Mouse (Mus musculus): Measurements from ENCODE around the gene Nsdhl. TPM values are rescaled to one million over a fixed set of nuclear protein-coding genes. Genes with fewer than 3 reads are reported as not detected.

The Nsdhl gene
- 14.3 and 15.7 TPM in 2 replicates for polyA plus RNA-seq (2015; fragmentation: Nextera tagmentation; extraction: Ambion mirVana)

DNA sequence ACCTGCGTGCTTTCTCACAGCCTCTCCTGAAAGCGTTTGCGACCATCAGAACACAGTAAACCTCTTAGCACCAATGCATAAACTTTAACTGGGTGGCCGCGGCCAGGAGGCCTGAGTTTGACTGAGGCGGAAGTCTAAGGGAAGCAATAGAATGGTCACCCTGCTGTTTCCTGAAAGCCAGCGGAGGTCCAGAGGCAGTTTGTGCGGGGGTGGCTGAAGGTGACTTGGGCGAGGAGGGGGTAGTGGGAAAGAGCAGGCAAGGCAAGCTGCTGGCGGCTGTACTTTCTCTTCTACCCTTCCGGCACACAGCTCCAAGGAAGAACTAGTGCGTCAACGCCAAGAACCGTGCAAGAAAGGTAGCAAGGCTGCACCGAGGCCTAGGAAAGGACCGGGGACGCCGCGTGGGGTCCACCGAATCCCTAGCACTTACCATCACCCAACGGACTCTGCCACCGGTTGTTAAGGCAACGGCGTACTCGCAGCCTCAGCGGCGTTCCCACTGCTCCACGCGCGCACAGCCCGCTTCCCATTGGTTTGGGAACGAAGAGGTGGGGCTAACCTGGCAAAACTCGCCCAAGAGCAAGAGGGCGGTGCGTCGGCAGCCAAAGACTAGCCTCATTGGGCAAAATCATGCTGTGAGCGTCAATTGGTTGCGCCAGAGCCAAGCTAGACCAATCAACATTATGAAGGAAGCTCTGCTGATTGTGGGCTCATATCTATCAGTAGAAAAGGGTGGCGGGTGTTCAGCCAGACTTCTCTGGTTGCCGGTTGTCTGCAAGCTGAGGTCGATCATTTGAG, at the start of gene Nsdhl, which contains the start of gene Cetn2:
Gene Nsdhl (plus strand): TSS at position 674 of the 798 bp plus-strand sequence.
Gene Cetn2 (minus strand): TSS at position 528 of the 798 bp plus-strand sequence.

DNA sequence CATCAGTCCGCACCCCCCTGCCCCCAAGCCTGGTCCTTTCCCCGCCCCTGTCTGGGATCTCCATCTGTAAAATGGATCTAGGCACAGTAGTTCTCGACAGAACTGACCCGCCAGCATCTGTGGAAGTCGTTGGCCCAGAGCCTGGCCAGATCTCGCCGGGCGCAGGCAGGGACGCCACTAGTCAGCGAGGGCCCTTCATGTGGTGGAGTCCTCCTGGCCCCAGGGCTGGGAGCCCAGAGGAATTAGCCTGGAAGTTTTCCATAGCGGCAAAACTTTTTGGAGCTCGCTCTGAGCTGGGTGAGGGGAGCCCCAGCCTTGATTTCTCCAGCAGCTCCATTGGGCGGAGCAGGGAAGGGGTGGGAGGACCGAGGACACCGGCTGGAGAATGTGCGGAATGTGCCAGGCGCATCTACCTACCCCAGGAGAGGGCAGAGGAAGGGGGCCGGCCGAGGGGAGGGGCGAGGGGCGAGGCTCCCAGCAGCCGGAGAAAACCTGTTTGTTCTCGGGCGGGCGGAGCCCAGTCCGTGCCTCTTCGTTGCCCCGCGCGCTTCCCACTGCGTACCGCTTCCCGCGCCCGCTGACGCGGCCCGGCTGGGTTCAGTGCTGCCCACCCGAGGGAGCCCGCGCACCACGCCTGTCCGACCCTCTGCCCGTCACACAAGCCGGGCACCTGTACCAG, 68.6 kb downstream of the Nsdhl start, which contains the start of gene Zfp185:
Gene Zfp185 (plus strand): TSS at position 499 of the 679 bp plus-strand sequence.

Small RNA genes within 50 kb of the gene (microRNA-seq; reads per million reads assigned to microRNA genes)
- 2.5 reads per million for gene Mir2137 (ENCODE audit: borderline replicate concordance, insufficient number of aligned reads)

Other genes starting within 250 kb of the Nsdhl start
- gene Gabrq, start 93.4 kb upstream of the Nsdhl start, polyA plus RNA-seq (2015; fragmentation: Nextera tagmentation; extraction: Ambion mirVana) = 0.30 and 0.44 TPM in 2 replicates
- gene Cetn2, start 146 bp upstream of the Nsdhl start, polyA plus RNA-seq (2015; fragmentation: Nextera tagmentation; extraction: Ambion mirVana) = 102 and 113 TPM in 2 replicates
- gene Zfp185, start 68.8 kb downstream of the Nsdhl start, polyA plus RNA-seq (2015; fragmentation: Nextera tagmentation; extraction: Ambion mirVana) = 5.5 and 6.3 TPM in 2 replicates
- 0.05 TPM in 1 of 2 replicates, not detected in the other for gene Pnma5, start 118.5 kb downstream of the Nsdhl start, polyA plus RNA-seq (2015; fragmentation: Nextera tagmentation; extraction: Ambion mirVana)
- 0.46 and 0.48 TPM in 2 replicates for gene Pnma3, start 146.2 kb downstream of the Nsdhl start, polyA plus RNA-seq (2015; fragmentation: Nextera tagmentation; extraction: Ambion mirVana)
- 1.5 and 1.6 TPM in 2 replicates for gene Xlr4a, start 163.9 kb downstream of the Nsdhl start, polyA plus RNA-seq (2015; fragmentation: Nextera tagmentation; extraction: Ambion mirVana)
- gene Xlr3a, start 178.5 kb downstream of the Nsdhl start, polyA plus RNA-seq (2015; fragmentation: Nextera tagmentation; extraction: Ambion mirVana) = 1.9 and 3.3 TPM in 2 replicates
- gene Gm14685, start 198.5 kb downstream of the Nsdhl start, polyA plus RNA-seq (2015; fragmentation: Nextera tagmentation; extraction: Ambion mirVana) = 0.06 and 0.09 TPM in 2 replicates
- gene Xlr5b, start 230.2 kb downstream of the Nsdhl start, polyA plus RNA-seq (2015; fragmentation: Nextera tagmentation; extraction: Ambion mirVana) = not detected in 2 replicates
- gene DXBay18, start 230.9 kb downstream of the Nsdhl start, polyA plus RNA-seq (2015; fragmentation: Nextera tagmentation; extraction: Ambion mirVana) = not detected in 2 replicates